Mouse (Mus musculus) forebrain, embryonic 10.5 days (tissue): ENCODE results near the gene Chmp4b. TPM values are rescaled to one million over a fixed set of nuclear protein-coding genes. Genes with fewer than 3 reads are reported as not detected.
A peak's percentile ranks its signal among the peaks of the same experiment; 100 is the strongest.

Source experiments
- DNase-seq: peaks from one replicate; pipeline ENCODE4 v3.0.0-alpha.2; 2017; ENCODE audit warnings: low spot score; ENCODE audit errors: extremely low spot score
- H3K27ac ChIP-seq: fragments of 300-500 bp; sonication (generic); 2 replicates; pipeline ENCODE4 v1.5.1; 2016; ENCODE audit warnings: mild to moderate bottlenecking
- H3K27me3 ChIP-seq: fragments of 300-500 bp; sonication (generic); 2 replicates; pipeline ENCODE4 v1.6.1; 2016; ENCODE audit warnings: mild to moderate bottlenecking; ENCODE audit not compliant: poor library complexity, severe bottlenecking
- H3K36me3 ChIP-seq: fragments of 300-500 bp; sonication (generic); replicated peaks from 2 replicates; pipeline ENCODE4 v1.6.1; 2016; ENCODE audit warnings: mild to moderate bottlenecking, moderate library complexity
- H3K4me1 ChIP-seq: fragments of 300-500 bp; sonication (generic); 2 replicates; pipeline ENCODE4 v1.6.1; 2016
- H3K4me3 ChIP-seq: fragments of 300-500 bp; sonication (generic); 2 replicates; pipeline ENCODE4 v1.5.1; 2016; ENCODE audit warnings: mild to moderate bottlenecking, moderate library complexity
- H3K9me3 ChIP-seq: fragments of 300-500 bp; sonication (generic); 2 replicates; pipeline ENCODE4 v1.6.1; 2016; ENCODE audit warnings: mild to moderate bottlenecking, moderate library complexity
- WGBS: fragments of 180-500 bp; shearing (Covaris S2); methylation state at CpG from one replicate; pipeline ENCODE4 v1.1.7; 2016; 5-methylcytosine and 5-hydroxymethylcytosine counted together
- polyA plus RNA-seq: library from polyadenylated mRNA; unstranded; fragments of >200 nt; fragmentation: Nextera tagmentation; extraction: Ambion mirVana; gene quantifications from 2 replicates; pipeline ENCODE4 v1.2.1, GENCODE M21; 2016

Gene Chmp4b
- polyA plus RNA-seq, 1 experiment from 2014 or later: 13.4 TPM

GRCm38 (mm10) chr2:154648086-154648485 lies 3.4 kb upstream of the Chmp4b start:
- peak; percentile 44 for DNase-seq
- Histone ChIP-seq H3K27ac (peak overlapping the region; percentile 40), H3K4me3 (no peak overlapping the region), H3K4me1 (peaks cover 11% of the 10 kb centered on the region), H3K36me3 (peaks cover 34% of the 10 kb centered on the region), H3K9me3 (no peaks in the 10 kb centered on the region), H3K27me3 (no peaks in the 10 kb centered on the region)
- 31% methylated on average over 3 of the region's 3 CpGs for WGBS

- Histone ChIP-seq H3K4me1 (peaks cover 11% of the 10 kb centered on the region), H3K27ac (peak overlapping the region; percentile 51; the same call in 1 of the 2 replicates), H3K36me3 (peaks cover 13% of the 10 kb centered on the region), H3K27me3 (no peaks in the 10 kb centered on the region), H3K9me3 (no peaks in the 10 kb centered on the region), H3K4me3 (no peak overlapping the region)
- WGBS: 87% methylated on average over 3 of the region's 3 CpGs
- DNase-seq: no peak
These were observed 1.1 kb upstream of the Chmp4b start for GRCm38 (mm10) chr2:154650404-154650803.

- WGBS: 94% methylated on average over 12 of the region's 12 CpGs
- Histone ChIP-seq H3K4me3 (no peak overlapping the region), H3K27me3 (no peaks in the 10 kb centered on the region), H3K27ac (no peak overlapping the region), H3K36me3 (peaks cover 7% of the 10 kb centered on the region), H3K4me1 (peaks cover 27% of the 10 kb centered on the region), H3K9me3 (no peaks in the 10 kb centered on the region)
- DNase-seq: no peak
These were observed 3.5 kb downstream of the Chmp4b start for GRCm38 (mm10) chr2:154654976-154655375.

- peak overlapping the region; percentile 92 for H3K27ac ChIP-seq
- H3K27me3 ChIP-seq: no peaks in the 10 kb centered on the region
- DNase-seq: no peak
- no peaks in the 10 kb centered on the region for H3K9me3 ChIP-seq
- WGBS: 85% methylated on average over 2 of the region's 2 CpGs
- peak overlapping the region; percentile 76 for H3K4me3 ChIP-seq
- H3K4me1 ChIP-seq: peaks cover 27% of the 10 kb centered on the region
- peaks cover 17% of the 10 kb centered on the region for H3K36me3 ChIP-seq
These were observed 4.4 kb downstream of the Chmp4b start for GRCm38 (mm10) chr2:154655878-154656414.

- no peaks in the 10 kb centered on the region for H3K27me3 ChIP-seq
- WGBS: 1% methylated on average over 67 of the region's 67 CpGs
- peak overlapping the region; percentile 76 for H3K4me3 ChIP-seq
- no peaks in the 10 kb centered on the region for H3K9me3 ChIP-seq
- H3K4me1 ChIP-seq: peaks cover 27% of the 10 kb centered on the region
- peak overlapping the region; percentile 92 for H3K27ac ChIP-seq
- DNase-seq: peak; percentile 90
- peaks cover 26% of the 10 kb centered on the region for H3K36me3 ChIP-seq
These were observed 5.4 kb downstream of the Chmp4b start for GRCm38 (mm10) chr2:154656710-154657485.

- peaks cover 32% of the 10 kb centered on the region for H3K36me3 ChIP-seq
- DNase-seq: peak; percentile 30
- WGBS: 24% methylated on average over 12 of the region's 12 CpGs
- no peaks in the 10 kb centered on the region for H3K9me3 ChIP-seq
- H3K4me3 ChIP-seq: peak overlapping the region; percentile 76
- H3K4me1 ChIP-seq: peaks cover 27% of the 10 kb centered on the region
- peak overlapping the region; percentile 92 for H3K27ac ChIP-seq
- no peaks in the 10 kb centered on the region for H3K27me3 ChIP-seq
These were observed 6.2 kb downstream of the Chmp4b start for GRCm38 (mm10) chr2:154657486-154658237.

- Histone ChIP-seq H3K9me3 (no peaks in the 10 kb centered on the region), H3K27me3 (no peaks in the 10 kb centered on the region), H3K27ac (no peak overlapping the region), H3K4me3 (peak overlapping the region; percentile 76; the same call in 1 of the 2 replicates), H3K4me1 (peaks cover 27% of the 10 kb centered on the region), H3K36me3 (peaks cover 44% of the 10 kb centered on the region)
- DNase-seq: no peak
- WGBS: 88% methylated on average over 4 of the region's 4 CpGs
These were observed 7.6 kb downstream of the Chmp4b start for GRCm38 (mm10) chr2:154659070-154659469.

- 84% methylated on average over 5 of the region's 5 CpGs for WGBS
- DNase-seq: no peak
- Histone ChIP-seq H3K4me1 (peaks cover 27% of the 10 kb centered on the region), H3K27me3 (no peaks in the 10 kb centered on the region), H3K9me3 (no peaks in the 10 kb centered on the region), H3K27ac (no peak overlapping the region), H3K4me3 (peak overlapping the region; percentile 76; the same call in 1 of the 2 replicates), H3K36me3 (peaks cover 49% of the 10 kb centered on the region)
These were observed 8.1 kb downstream of the Chmp4b start for GRCm38 (mm10) chr2:154659531-154660074.

GRCm38 (mm10) chr2:154668680-154669079 lies 17.2 kb downstream of the Chmp4b start:
- H3K36me3 ChIP-seq: peaks cover 55% of the 10 kb centered on the region
- no peak overlapping the region for H3K4me3 ChIP-seq
- H3K9me3 ChIP-seq: no peaks in the 10 kb centered on the region
- DNase-seq: no peak
- WGBS: 89% methylated on average over 7 of the region's 7 CpGs
- no peak overlapping the region for H3K27ac ChIP-seq
- no peaks in the 10 kb centered on the region for H3K4me1 ChIP-seq
- H3K27me3 ChIP-seq: no peaks in the 10 kb centered on the region

- Histone ChIP-seq H3K4me3 (no peak overlapping the region), H3K9me3 (no peaks in the 10 kb centered on the region), H3K36me3 (peaks cover 47% of the 10 kb centered on the region), H3K27ac (no peak overlapping the region), H3K27me3 (no peaks in the 10 kb centered on the region), H3K4me1 (0 out of 2 replicates have a peak, but pooled peaks cover 4% of the 10 kb centered on the region)
- DNase-seq: no peak
- WGBS: 82% methylated on average over 4 of the region's 4 CpGs
These were observed 18.6 kb downstream of the Chmp4b start for GRCm38 (mm10) chr2:154670106-154670505.

GRCm38 (mm10) chr2:154670741-154671140 lies 19.2 kb downstream of the Chmp4b start:
- no peak overlapping the region for H3K27ac ChIP-seq
- DNase-seq: no peak

GRCm38 (mm10) chr2:154674008-154674407 lies 22.5 kb downstream of the Chmp4b start:
- H3K27ac ChIP-seq: no peak overlapping the region
- H3K36me3 ChIP-seq: peaks cover 38% of the 10 kb centered on the region
- no peaks in the 10 kb centered on the region for H3K27me3 ChIP-seq
- peaks cover 26% of the 10 kb centered on the region for H3K4me1 ChIP-seq
- WGBS: 83% methylated on average over 4 of the region's 4 CpGs
- DNase-seq: no peak
- no peaks in the 10 kb centered on the region for H3K9me3 ChIP-seq
- H3K4me3 ChIP-seq: no peak overlapping the region

More at GRCm38 (mm10) chr2:154670741-154671140, 19.2 kb downstream of the Chmp4b start:
- Histone ChIP-seq H3K27me3 (no peaks in the 10 kb centered on the region), H3K4me3 (no peak overlapping the region), H3K36me3 (peaks cover 47% of the 10 kb centered on the region), H3K4me1 (0 out of 2 replicates have a peak, but pooled peaks cover 4% of the 10 kb centered on the region), H3K9me3 (no peaks in the 10 kb centered on the region)
- WGBS: 77% methylated on average over 4 of the region's 4 CpGs
